Comparison of ENCODE assay signal across 8 mouse cellular contexts in genomic region chr4:140581730-140582389, GRCm38 (mm10).
DNase-seq lines count a peak whose midpoint lies in the region; ATAC-seq and TF ChIP-seq lines count a peak whose summit lies in the region.

No protein-coding gene starts in this region.

- H3K27ac ChIP-seq in hindbrain, postnatal 0 days, result peak overlapping the region; percentile 45; the same call in 1 of the 2 replicates
- no peak overlapping the region for H3K27ac ChIP-seq in intestine, embryonic 15.5 days

- peaks cover 61% of the 10 kb centered on the region for H3K36me3 ChIP-seq in G1E (replicated peaks)
- peaks cover 23% of the 10 kb centered on the region; the same call in 1 of the 2 replicates for H3K36me3 ChIP-seq in hindbrain, postnatal 0 days (ENCODE audit: insufficient read depth, low read length)
- H3K36me3 ChIP-seq in intestine, embryonic 15.5 days, result peaks cover 20% of the 10 kb centered on the region

- TF ChIP-seq CTCF in G1E (IDR thresholded peaks at IDR 0.05; ENCODE audit: low read depth, low read length), result no peak
- no peak for TF ChIP-seq CTCF in hindbrain, postnatal 0 days (IDR thresholded peaks at IDR 0.05; ENCODE audit: low read depth)

- H3K4me2 ChIP-seq in hindbrain, postnatal 0 days (ENCODE audit: low read depth, low read length), result no peak overlapping the region
- H3K4me2 ChIP-seq in intestine, embryonic 15.5 days (replicated peaks), result no peak overlapping the region

- no peak for DNase-seq in cerebellum, postnatal 4 days (ENCODE audit: low spot score in 2 of 2)
- peak; percentile 67 for DNase-seq in G1E (ENCODE audit: low spot score)
- DNase-seq in gastrocnemius, adult 18-20 months (ENCODE audit: low spot score), result peak; percentile 88
- DNase-seq in hindbrain, postnatal 0 days (ENCODE audit: low spot score), result peak; percentile 28
- peak; percentile 52 for DNase-seq in lung, postnatal 36 days
- DNase-seq in ovary, postnatal 10 days (ENCODE audit: low spot score), result no peak

- peak overlapping the region; percentile 74 for H3K4me3 ChIP-seq in G1E (ENCODE audit: low read depth, low read length)
- H3K4me3 ChIP-seq in hindbrain, postnatal 0 days (ENCODE audit: low read length), result no peak overlapping the region
- H3K4me3 ChIP-seq in intestine, embryonic 15.5 days (replicated peaks), result no peak overlapping the region

- H3K4me1 ChIP-seq in G1E (ENCODE audit: insufficient read depth, low read depth, low read length), result peaks cover 91% of the 10 kb centered on the region
- peaks cover 19% of the 10 kb centered on the region for H3K4me1 ChIP-seq in hindbrain, postnatal 0 days (ENCODE audit: insufficient read depth, low read length)
- peaks cover 6% of the 10 kb centered on the region; the same call in 1 of the 2 replicates for H3K4me1 ChIP-seq in intestine, embryonic 15.5 days (replicated peaks)

- no peak overlapping the region for H3K9ac ChIP-seq in hindbrain, postnatal 0 days (replicated peaks; ENCODE audit: low read length)
- H3K9ac ChIP-seq in intestine, embryonic 15.5 days, result no peak overlapping the region

- H3K27me3 ChIP-seq in G1E (ENCODE audit: insufficient read depth, low read length), result no peaks in the 10 kb centered on the region
- H3K27me3 ChIP-seq in hindbrain, postnatal 0 days (ENCODE audit: insufficient read depth, low read length), result no peaks in the 10 kb centered on the region
- H3K27me3 ChIP-seq in intestine, embryonic 15.5 days (replicated peaks), result no peaks in the 10 kb centered on the region

- no peaks in the 10 kb centered on the region for H3K9me3 ChIP-seq in G1E (replicated peaks)
- no peaks in the 10 kb centered on the region for H3K9me3 ChIP-seq in hindbrain, postnatal 0 days (ENCODE audit: low read length)
- no peaks in the 10 kb centered on the region for H3K9me3 ChIP-seq in intestine, embryonic 15.5 days

- ATAC-seq in cerebellum, adult (ENCODE audit: insufficient number of reproducible peaks, low FRiP score, low TSS enrichment), result 0 out of 2 replicates have a peak, but pooled peaks have one; percentile 18
- ATAC-seq in G1E (ENCODE audit: extremely low read depth, insufficient number of reproducible peaks, low FRiP score, poor library complexity, severe bottlenecking), result 0 out of 2 replicates have a peak, but pooled peaks have one; percentile 1
- ATAC-seq in hindbrain, postnatal 0 days, result peak; percentile 33
- ATAC-seq in intestine, embryonic 15.5 days, result no peak

- 42% methylated on average over 23 of the region's 23 CpGs for WGBS in hindbrain, postnatal 0 days
- 76% methylated on average over 23 of the region's 23 CpGs for WGBS in intestine, embryonic 15.5 days

Comparison
In these comparisons a context has a peak if more than half of its experiments do, and no peak if none do; other contexts are left out.
1. DNase-seq: peak in G1E (single experiment), gastrocnemius, adult 18-20 months (single experiment), hindbrain, postnatal 0 days (single experiment) and lung, postnatal 36 days (single experiment); none in cerebellum, postnatal 4 days (0 of 2) and ovary, postnatal 10 days (single experiment).